Mouse (Mus musculus) kidney, adult 9 months (tissue): ENCODE measurements at regions not wholly inside any gene's neighbourhood (a gene's known extent, or its start where the extent isn't known, plus 50 kb on each side); places are given as distances from the start of the nearest gene placed in this dataset.
"Not testable (repeated sequence)": the region's sequence is repeated elsewhere in the genome, so short reads cannot be mapped to it uniquely, and the experiment has no call there.

Experiments
- DNase-seq: peaks from one replicate; pipeline ENCODE4 v3.0.0; 2022

- no peak for DNase-seq
These were observed 218.8 kb upstream of the Irx4 start for GRCm38 (mm10) chr13:73041233-73042040.

- DNase-seq = peak; percentile 54
These were observed 190.3 kb upstream of the Irx4 start for GRCm38 (mm10) chr13:73069840-73070530.

GRCm38 (mm10) chr13:73070531-73070908, 189.8 kb upstream of the Irx4 start:
- DNase-seq = no peak

- no peak for DNase-seq
These were observed 189.2 kb upstream of the Irx4 start for GRCm38 (mm10) chr13:73071032-73071431.

- DNase-seq = no peak
These were observed 188.1 kb upstream of the Irx4 start for GRCm38 (mm10) chr13:73071854-73072852.

- DNase-seq = peak; percentile 67
These were observed 182.3 kb upstream of the Irx4 start for GRCm38 (mm10) chr13:73077866-73078430.

- DNase-seq = not testable (repeated sequence)
These were observed 172.5 kb upstream of the Irx4 start for GRCm38 (mm10) chr13:73087815-73088214.

GRCm38 (mm10) chr13:73091886-73092285, 168.4 kb upstream of the Irx4 start:
- DNase-seq = no peak

- DNase-seq = no peak
These were observed 162.8 kb upstream of the Irx4 start for GRCm38 (mm10) chr13:73097502-73097901.

- no peak for DNase-seq
These were observed 160.9 kb upstream of the Irx4 start for GRCm38 (mm10) chr13:73099407-73099806.

- no peak for DNase-seq
These were observed 152.9 kb upstream of the Irx4 start for GRCm38 (mm10) chr13:73107250-73107993.

GRCm38 (mm10) chr13:73116822-73117632, 143.3 kb upstream of the Irx4 start:
- DNase-seq = no peak

GRCm38 (mm10) chr13:73117633-73118076, 142.6 kb upstream of the Irx4 start:
- no peak for DNase-seq

GRCm38 (mm10) chr13:73122945-73123344, 137.3 kb upstream of the Irx4 start:
- DNase-seq = no peak

- peak; percentile 68 for DNase-seq
These were observed 129.0 kb upstream of the Irx4 start for GRCm38 (mm10) chr13:73131270-73131669.

GRCm38 (mm10) chr13:73132746-73133145, 127.5 kb upstream of the Irx4 start:
- DNase-seq = no peak

GRCm38 (mm10) chr13:73134929-73135328, 125.3 kb upstream of the Irx4 start:
- DNase-seq = no peak

- no peak for DNase-seq
These were observed 119.0 kb upstream of the Irx4 start for GRCm38 (mm10) chr13:73141302-73141701.

GRCm38 (mm10) chr13:73158016-73158415, 102.3 kb upstream of the Irx4 start:
- DNase-seq = no peak

- no peak for DNase-seq
These were observed 100.8 kb upstream of the Irx4 start for GRCm38 (mm10) chr13:73159454-73159853.

GRCm38 (mm10) chr13:73159865-73160264, 100.4 kb upstream of the Irx4 start:
- no peak for DNase-seq
